Mouse (Mus musculus) retina, adult 2 months (tissue): ENCODE measurements at regions not wholly inside any gene's neighbourhood (a gene's known extent, or its start where the extent isn't known, plus 50 kb on each side); places are given as distances from the start of the nearest gene placed in this dataset.

Experiments
- DNase-seq: peaks from one replicate; pipeline ENCODE4 v3.0.0-alpha.2; 2012; ENCODE audit warnings: low read depth, low spot score

DNA sequence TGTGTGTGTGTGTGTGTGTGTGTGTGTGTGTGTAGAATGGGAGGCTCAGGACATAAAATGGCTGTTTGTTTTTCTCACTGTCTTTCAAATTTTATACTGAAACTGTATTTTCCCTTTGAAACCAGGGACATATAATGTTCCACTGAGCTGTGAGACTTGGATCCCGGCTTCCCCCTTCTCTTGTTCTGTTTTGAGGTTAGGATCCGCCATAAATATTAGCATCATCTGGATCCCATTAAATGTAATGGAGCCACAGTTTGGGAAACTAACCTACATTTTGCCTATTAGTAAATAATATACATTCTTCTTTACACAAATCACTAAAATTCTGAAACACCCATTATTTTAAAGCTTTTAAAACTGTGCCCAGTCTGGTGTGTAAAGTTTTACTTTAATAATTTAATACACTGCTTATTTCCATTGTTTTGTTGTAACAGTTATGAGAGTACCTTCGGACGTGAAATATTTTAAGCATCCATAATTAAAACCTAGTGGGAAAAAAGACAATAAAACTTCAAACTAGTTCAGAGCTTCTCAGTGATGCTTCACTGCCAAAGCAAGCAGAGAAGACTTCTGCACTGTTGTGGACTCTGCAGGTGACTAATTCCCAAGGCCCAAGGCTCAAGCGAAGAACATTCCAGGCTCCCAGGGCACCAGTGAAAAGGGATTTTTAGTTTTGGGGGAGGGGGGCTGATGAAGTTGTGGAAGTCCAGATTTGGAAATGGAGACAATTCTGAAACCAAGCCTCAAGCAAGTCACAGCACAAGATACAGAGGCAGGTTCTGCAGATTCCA lies 684.9 kb downstream of the Fat4 start:
- no peak for DNase-seq

DNA sequence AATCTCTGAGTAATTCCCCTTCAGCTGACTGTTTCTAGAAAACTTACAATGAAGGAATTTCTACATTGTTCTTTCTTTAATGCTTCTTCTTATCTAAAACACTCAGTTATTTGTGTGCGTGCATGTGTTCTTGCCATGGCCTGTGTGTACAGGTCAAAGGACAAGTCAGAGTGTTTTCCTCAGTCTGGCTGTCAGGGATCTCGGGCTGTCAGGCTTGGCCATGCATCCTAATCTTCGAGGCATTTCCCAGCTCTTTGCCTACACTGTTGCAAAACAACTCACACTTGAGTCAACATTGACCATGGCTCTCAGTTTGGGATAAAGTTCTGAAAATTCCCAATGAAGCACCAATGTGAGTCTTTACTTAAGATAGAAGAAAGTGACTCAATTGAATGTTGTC lies 688.5 kb downstream of the Fat4 start:
- DNase-seq: no peak

DNA sequence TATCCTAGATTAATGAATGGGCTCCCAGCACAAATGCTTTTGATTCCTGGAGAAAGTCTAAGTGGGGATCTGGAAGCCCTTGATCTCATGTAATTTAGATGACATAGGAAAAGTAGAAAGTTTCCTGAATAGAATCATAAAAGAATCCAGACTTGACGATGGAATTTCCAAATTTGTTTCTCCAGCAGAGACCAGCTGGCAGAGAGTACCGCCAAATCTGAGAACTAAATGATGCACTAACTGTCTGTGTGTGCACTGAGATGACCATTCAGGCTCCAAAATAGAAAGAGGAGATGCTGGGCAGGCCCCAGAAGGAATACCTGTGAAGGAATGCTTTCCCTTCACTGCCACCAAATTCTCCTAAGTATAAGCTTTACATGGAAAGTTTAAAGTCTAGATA lies 704.6 kb downstream of the Fat4 start:
- no peak for DNase-seq

DNA sequence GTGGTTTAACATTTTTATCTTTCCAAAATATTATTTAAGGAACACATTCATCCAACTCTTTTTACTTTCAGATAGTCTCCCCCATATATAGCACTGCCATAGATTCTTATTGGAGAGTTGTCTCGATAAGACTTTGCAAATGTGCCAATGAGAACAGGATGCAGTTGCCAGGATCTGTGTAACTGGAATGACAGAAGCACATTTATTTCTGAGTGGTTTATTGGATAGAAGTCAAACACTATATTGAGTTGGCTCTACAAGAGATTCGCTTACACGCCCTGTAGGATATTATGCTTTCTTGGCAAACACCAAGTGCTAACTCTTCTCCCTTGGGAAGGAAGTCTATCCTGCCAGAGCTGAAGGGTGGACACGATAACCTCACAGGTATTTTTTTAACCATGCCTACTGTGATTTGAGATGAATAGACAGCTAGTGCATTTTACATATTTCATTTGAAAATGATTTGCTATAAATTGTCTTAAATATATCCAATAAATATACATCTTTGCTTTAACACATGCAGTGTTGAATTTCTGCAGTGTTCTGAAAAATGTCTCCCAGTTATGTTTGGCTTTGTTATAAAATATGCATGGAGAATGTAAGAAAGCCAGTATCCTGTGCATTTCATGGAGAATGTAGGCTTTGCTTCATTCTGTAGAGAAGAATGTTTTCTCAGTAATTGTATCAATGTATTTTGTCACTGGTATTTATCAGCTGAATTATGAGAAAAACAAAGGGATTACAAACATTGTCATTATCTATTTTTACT lies 705.8 kb downstream of the Fat4 start:
- DNase-seq: no peak

DNA sequence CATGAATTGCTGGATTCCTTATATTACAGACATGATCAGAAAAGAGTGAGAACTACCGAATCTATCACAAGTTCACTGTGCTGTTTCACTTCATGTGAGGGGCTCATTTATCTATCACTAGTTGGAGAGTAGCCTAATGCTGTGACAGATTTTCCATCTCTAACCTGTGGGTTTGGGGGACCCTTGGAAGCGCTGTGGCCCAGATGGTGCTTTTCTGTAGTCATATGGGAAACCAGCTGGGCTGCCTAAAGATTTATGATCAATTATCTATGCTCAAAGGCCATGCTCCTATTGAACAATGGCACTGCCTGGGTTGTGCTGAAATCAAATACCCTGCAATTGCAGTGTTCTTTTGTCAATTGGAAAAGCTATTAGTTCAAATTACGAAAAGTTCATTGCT lies 723.2 kb downstream of the Fat4 start:
- no peak for DNase-seq

DNA sequence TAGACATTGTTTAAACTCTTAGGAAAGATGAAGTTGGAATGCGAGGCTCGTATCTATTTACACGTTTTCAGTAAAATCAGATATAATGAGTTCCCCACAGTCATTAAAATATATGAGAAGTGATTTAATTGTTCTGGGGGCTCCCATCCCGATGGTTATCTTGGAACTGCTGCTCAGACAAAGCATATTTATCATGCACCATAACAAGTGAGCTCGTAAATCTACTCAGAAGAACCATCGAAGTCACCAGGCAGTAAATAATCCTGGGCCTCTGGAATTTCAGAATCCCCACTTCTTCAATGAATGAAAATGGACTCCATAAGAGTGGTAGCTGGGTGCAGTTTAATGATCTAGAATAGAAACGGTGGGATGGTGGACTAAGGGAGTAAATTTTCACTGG lies 725.7 kb downstream of the Fat4 start:
- DNase-seq: no peak

DNA sequence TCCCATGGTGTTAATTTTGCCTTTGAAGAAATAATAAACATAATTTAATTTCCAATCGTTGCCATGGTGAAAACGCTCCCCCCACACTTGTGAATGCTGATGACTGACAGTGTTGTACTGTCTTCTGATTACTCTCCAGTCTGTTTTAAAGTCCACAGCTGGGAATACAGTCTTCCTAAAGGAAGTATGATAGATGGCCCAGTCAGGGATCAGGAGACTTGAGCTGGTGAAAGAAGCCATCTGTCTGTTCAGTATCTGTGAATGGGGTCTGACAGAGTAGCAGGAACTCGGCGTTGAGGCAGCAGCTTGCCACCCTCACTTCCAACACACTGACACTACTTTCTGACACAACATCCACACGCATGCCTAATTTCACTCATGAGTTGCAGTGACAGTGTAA lies 751.2 kb downstream of the Fat4 start:
- no peak for DNase-seq

DNA sequence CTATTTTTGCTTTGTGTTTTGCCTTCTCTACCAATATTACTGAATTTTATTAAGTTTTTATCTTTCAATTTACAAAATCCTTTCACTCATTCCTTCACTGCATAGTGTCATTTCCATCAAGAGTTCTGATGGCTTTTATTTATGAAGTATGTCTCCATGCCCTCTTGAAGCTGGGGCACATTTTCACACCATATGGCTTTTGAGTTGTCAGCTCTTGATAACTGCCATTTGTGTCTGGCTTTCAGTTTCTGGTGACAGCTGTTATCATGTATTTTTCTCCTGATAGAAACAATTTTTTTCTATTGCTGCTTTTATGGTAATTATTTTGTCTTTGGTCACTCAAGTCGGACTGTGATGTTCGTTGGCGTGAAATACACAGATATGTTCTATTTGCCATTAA lies 756.5 kb downstream of the Fat4 start:
- no peak for DNase-seq

DNA sequence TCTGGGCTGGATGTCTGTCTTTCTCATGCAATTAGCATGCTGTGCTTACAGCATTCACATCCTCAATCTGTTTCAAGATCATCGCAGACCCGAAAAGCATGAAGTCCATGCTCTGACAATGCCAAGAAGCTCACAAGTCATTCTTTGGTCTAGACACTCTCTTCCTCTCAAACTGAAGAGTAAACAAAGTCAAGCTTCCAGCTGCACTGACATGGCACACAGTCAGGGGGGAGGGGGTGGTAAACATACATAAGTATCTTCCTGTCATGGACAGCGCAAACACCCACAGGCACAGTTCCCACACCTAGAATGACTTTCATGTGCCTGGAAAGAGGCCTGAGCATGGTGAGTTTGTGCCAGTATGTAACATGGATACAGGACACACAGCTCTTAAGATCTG lies 780.1 kb downstream of the Fat4 start:
- DNase-seq: no peak

DNA sequence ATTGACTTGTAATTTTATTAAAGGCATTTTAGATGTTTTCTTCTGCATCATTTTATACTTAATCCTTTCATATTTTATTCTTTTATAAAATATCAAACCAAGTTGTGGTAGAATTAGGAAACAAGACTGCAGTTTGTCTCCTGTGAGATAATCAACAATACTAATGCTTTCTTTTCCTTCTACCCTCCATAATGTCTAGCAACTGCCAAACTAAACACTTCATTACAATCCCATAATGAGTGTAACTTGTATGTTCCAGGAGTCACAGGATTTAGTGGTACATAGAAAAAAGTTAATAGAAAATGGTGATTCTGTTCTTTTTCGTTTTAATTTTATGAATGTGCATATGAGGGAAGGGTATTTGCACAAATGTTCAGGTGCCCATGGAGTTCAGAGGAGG lies 782.4 kb downstream of the Fat4 start:
- DNase-seq: no peak

DNA sequence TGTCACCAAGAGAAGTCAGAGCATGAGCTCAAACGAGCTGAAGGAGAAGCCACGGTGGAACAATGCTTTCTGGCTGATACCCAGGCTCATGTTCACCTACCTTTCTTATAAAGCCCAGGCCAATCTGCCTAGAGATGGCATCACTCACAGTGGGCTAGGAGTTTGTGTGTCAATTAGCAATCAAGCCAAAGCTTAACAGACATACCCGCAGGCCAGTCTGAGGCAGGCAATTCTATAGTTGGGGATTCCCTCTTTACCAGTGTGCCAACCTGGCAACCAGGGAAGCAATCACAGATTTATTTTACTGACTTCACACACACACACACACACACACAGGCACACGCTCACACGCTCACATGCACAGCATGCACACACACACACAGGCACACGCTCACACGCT lies 787.3 kb downstream of the Fat4 start:
- no peak for DNase-seq

DNA sequence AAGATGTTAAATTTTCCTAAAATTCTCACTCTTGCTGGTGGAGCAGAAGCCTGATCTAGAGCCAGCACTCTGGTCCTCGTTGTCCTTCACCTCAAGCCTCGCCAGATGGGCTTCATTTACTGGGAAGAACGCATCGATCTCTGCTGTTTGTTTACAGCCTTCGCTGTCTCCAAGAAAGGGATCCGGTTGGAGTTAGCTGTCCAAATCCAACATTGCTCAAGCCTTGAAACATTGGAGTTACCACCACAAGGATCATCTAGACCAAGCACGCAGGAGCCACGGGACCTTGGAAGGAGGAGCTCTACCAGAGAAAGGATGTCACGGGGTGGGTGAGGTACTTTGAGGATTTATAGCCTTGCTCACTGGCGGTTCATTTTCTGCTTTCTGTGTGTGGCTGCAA lies 788.2 kb downstream of the Fat4 start:
- no peak for DNase-seq

DNA sequence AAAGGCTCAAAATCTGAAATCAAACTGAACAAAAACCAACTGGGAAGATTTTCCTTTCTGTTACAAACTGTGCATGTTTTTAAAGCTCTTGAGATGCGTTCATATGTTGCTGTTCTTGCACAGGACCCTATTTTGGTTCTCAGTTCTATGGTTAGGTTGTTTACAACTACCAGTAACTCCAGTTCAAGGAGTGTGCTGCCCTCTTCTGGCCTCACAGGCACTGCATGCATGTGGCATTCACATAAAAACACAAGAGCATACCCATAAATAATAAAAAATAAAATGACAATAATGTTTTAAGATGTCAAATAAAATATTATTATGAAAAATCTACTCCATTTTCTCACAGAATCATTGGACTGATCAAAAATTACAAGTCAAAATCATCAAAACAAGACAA lies 818.9 kb downstream of the Fat4 start:
- DNase-seq: no peak

DNA sequence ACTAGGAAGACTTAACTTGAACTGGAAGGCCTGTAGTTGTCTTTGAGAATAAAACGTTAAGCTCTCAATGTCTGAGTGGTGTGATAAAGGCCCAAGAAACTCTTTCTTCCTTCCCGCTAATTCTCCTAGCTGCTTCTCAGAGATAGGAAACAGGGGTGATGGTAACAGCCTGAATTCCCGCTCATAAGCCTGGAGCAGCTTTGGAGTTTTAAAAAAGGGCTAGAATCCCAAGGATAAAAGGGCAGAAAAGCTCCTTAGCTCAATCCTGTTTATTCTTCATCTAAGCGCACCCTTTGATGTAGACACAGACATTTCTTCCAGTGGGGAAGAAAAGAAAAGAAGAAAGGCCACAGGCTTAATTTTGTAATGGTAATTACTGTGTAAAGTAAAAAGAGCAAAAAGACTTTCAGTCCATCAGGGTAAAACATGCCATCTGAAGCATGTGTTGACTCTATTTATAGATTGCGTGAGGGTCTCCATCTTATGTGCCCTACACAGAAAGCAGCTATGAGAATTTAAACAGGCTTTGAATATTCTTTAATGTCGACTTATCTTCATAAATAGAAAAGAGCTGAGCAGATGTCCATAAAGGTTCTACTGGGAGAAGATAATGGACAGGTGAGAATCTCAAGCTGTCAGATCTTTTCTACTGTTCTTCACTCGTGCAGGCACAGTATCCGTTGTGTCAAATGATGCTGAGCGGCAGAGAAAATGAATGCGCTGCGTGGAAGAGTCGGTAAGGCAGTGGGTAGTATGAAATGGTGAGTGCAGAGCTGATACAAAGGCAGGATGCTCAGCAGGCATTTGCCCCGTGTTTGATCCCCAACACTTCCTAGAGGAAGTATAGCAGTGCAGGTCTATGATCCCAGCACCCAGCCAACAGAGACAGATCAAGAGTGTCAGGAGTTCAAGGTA lies 818.0 kb upstream of the Intu start:
- no peak for DNase-seq

DNA sequence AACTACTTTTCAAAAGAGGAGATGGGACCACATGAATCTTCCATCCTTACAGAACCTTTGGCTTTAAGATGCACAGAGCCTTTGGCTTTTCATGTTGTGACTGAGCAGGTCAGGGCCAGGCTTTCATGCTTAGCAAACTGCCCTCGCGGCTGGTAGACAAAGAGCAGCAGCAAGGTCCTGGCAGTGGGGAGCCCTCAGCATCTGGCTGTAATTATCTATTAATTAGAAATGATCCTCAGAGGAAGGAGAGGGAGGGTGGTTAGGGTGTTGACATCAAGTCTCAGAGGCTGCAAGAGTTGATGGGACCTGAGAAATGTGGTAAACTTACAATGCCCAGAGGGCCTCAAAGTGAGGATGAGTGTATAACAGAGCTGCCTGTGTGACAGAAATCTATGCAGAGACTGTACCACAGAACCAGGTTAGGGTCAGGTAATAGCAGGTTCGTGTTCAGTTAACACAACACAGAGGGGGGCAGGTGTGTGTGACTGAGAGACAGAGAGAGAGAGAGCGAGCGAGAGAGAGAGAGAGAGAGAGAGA lies 817.0 kb upstream of the Intu start:
- no peak for DNase-seq

DNA sequence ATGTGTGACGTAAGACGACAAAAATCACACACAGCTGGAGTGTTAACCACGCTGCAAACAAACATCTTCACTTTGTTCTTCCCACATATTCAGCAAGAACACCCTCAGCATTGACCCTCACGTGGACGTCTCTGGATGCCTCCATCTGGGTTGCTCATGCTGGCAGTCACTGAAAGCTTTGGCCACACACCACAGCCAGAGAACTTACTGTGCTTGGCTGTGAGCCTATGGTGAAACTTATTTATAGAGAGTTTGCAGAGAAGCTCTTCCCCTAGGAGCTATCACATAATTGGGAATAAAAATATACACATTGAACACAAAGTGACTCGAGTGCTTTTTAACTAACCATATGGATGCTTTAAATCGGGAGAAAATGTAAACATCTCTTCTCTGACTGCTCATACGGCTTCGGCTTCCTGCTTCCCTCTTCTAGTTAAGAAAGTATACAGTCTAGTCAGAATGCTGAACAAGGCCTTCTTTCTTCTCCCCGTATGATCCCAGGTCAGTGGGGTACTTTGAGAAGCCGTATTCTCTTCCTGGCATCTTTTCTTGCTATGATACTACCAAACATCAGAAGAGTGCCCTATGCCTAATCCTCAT lies 812.0 kb upstream of the Intu start:
- no peak for DNase-seq

DNA sequence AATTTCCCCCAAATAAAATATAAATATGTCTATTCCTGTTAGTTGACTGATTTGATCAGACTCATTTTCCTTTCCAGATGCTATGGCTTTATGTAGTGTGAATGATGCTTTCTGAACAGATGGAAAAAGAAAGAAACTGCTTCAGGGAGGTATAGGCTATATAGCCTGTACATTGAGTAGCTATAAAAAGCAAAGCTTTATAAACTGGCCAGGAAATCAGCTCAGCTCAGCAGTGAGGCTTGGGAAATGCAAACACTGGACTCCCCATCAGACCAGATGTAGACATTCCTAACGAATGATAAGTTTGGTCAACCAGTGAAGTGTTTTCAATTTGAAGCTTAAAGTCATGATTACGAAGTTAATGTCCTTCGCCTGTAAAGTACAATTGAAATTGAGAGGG lies 805.3 kb upstream of the Intu start:
- DNase-seq: no peak

DNA sequence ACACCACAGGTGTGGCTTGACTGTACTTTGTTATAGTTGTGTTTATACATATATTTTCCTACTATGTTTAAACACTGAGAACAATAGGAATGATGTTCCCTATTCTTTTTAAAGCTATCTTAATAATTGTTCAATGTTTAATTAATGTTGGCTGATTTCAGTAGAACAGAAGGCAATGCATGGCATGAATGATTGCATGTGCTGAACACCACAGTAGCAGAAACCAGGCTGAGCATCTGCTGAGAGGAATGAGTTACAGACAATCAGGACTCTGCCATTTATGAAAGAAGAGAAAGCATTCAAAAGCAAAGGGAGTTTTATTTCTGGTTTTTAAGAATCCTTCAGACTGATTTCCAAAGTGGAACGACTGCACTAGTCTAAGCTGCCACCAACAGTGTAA lies 794.4 kb upstream of the Intu start:
- DNase-seq: no peak

DNA sequence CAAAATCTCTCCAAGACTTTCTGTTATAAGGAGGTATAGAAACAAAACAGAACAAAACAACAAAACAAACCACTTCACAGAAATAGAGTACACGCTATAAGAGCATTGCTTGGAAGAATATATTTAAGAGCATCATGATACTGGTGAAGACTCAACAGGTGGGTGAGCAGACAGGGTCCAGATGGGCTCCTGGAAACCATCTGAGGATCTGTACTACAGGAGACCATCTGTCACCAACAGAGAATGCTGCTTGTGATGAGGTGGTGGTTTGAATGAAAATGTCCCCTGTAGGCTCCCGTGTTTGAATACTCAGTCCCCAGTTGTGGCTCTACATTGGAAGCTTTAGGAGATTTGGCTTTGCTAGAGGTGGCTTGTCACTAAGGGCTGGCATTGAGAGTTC lies 785.1 kb upstream of the Intu start:
- DNase-seq: no peak

DNA sequence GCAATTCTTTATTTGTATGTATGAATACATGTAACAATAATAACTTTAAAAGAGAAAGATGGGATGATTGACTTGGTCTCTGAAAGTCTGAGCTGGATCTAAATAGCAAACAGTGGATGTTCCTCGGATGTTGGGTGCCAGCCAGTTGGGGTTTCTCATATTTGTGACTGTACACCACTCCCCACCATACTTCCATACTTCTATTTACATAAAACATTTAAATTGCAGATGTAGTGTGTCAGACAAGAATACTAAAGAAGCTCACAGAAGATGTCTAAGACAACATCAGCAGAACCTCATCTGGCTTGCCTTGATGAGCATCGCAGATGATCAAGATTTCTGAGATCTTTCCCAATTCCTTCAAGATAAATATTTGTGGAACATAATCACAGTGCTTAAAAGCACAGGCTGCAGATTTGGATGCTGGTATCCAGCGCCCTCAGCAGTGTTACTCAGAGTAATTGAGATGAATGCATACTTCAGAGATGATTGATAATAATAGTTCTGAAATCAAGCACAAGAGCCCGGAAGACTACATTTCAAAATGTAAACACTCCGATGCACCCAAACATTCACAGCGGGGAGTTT lies 762.0 kb upstream of the Intu start:
- DNase-seq: no peak
